Mouse (Mus musculus) cortical plate, adult 2 months (tissue): ENCODE results near the gene Ftcd.

Experiments
- CTCF ChIP-seq: fragments of 200-500 bp; IDR thresholded peaks from 2 replicates; pipeline ENCODE4 v1.5.1; 2011; ENCODE audit warnings: mild to moderate bottlenecking, control low read depth, low read length; ENCODE audit not compliant: insufficient read depth; ENCODE audit errors: extremely low read depth
- POLR2A ChIP-seq: fragments of 200-500 bp; IDR thresholded peaks from 2 replicates; pipeline ENCODE4 v1.6.1; 2011; ENCODE audit warnings: mild to moderate bottlenecking, low read length, control low read depth; ENCODE audit not compliant: insufficient read depth; ENCODE audit errors: extremely low read depth

- TF ChIP-seq CTCF (no peak), POLR2A (no peak)
These were observed 27.2 kb downstream of the Ftcd start for GRCm38 (mm10) chr10:76602690-76603089.
